Mouse (Mus musculus) E14TG2a.4 (cell line): ENCODE data around the gene Gm37240.

Experiments
- CTCF ChIP-seq: conservative IDR thresholded peaks from 2 replicates; pipeline ENCODE4 v1.5.1; 2014; ENCODE audit warnings: low read length
- POU5F1 ChIP-seq: IDR thresholded peaks from 2 replicates; pipeline ENCODE4 v1.6.1; 2014; ENCODE audit warnings: low read length, borderline replicate concordance

- TF ChIP-seq CTCF (no peak), POU5F1 (no peak)
These were observed 547.4 kb downstream of the Gm37240 start for GRCm38 (mm10) chr3:85339926-85340325.
